Mouse (Mus musculus) layer of hippocampus, adult 9-11 months (tissue): ENCODE data around the gene Hist2h2ac.
"Not testable (repeated sequence)": the region's sequence is repeated elsewhere in the genome, so short reads cannot be mapped to it uniquely, and the experiment has no call there.

ENCODE experiments used
- DNase-seq: peaks from one replicate; pipeline ENCODE4 v3.0.0; 2022

The Hist2h2ac gene

DNA sequence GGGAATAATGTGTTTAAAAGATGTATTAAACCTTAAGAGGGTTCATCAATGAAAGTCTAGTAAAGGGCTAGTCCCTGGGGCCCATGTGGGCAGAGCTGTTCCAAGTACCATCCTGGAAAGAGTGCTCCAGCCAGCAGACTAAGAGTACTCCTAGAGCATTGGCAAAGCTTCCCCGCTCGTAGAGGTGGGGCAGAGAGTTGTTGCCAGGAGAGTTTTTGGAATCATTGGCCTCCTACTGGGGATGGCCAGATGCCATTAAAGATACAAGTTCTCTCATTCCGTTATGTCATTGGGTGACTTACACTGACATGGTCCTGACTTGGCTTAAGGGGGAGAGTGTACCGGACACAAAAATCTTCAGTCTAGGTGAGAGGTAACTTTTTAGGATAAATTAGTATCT lies 41.1 kb downstream of the Hist2h2ac start:
- DNase-seq, result no peak

- no peak for DNase-seq
Measured at GRCm38 (mm10) chr3:96178902-96179301, 41.8 kb downstream of the Hist2h2ac start.

- DNase-seq, result no peak
Measured at GRCm38 (mm10) chr3:96178427-96178826, 42.3 kb downstream of the Hist2h2ac start.

DNA sequence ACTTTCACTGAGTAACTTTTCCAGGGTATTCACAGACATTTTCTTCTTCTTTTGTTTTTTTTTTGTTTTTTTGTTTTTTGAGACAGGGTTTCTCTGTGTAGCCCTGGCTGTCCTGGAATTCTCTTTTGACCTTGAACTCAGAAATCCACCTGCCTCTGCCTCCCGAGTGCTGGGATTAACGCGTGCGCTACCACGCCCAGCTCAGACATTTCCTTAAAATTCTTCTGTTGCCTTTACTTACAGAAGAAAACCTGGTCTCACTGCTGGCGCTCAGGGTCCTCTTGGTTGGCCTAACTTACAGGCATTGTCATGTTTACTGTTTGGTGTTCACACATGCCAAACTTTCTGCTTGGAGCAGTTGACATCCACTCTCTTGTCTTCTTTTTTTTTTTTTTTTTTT lies 45.4 kb downstream of the Hist2h2ac start:
- DNase-seq, result no peak

DNA sequence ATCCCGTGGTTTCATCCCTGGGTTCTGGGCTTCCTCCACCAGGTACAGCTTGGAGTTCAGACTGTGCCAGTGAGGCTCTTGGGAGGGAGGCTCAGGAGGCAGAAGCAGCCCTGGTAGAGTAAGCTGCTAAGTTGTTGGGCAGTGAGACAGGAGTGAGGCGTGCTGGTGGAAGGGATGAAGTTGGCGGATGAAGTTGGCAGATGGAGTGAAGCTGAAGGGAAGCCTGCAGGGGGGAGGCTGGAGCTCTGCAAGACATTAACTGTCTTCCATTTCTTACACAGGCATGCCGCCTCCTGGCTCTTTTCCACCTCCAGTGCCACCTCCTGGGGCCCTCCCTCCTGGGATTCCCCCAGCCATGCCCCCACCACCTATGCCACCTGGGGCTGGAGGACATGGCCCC lies 46.6 kb downstream of the Hist2h2ac start:
- DNase-seq, result not testable (repeated sequence)

- no peak for DNase-seq
Measured at GRCm38 (mm10) chr3:96173185-96173584, 47.5 kb downstream of the Hist2h2ac start.

DNA sequence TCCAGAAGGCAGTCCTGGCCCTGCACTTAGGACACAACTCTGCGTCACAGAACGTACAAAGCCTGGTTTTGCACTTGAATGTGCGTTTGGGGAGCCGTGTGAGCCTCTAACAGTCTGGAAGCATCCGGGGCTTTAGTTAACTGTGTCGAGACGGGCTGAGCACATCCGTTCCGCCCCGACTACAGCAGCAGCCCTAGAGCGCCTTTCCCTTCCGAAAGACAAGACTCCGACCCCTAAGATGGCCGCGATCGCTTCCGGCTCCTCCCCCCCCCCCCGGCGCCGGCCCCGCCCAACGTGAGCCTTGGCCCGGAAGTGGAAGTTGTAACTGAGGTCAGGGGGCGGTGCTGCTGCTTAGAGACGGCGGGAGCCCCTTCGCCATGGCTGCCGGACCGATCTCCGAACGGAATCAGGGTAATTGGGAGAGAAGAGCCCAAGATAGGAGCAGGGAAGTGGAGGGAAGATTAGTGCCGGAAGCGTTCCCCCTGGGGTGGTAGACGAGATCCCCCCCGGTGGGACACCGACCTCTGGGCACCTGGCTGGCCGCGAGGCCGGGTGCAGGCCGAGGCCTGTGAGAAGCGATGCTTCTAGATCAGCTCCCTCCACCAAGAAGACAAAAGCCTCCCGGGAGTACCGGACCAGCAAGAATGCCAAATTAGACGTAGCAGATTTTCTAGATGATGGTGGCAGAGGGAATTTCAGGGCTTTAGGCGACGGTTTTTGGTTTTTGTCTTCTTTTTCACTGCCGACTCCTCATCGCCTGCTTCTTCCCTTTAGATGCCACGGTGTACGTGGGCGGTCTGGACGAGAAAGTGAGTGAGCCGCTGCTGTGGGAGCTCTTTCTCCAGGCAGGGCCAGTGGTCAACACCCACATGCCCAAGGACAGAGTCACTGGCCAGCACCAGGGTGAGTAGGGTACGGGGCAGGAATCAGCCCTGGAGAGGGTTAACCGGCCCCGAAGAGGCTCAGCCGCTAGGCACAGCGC lies 48.2 kb downstream of the Hist2h2ac start, which contains the start of gene Sf3b4:
Gene Sf3b4 (plus strand): TSS at position 136 of the 982 bp plus-strand sequence.
- DNase-seq, result peak; percentile 91

GRCm38 (mm10) chr3:96171583-96172196 lies 49.0 kb downstream of the Hist2h2ac start:
- DNase-seq, result no peak

DNA sequence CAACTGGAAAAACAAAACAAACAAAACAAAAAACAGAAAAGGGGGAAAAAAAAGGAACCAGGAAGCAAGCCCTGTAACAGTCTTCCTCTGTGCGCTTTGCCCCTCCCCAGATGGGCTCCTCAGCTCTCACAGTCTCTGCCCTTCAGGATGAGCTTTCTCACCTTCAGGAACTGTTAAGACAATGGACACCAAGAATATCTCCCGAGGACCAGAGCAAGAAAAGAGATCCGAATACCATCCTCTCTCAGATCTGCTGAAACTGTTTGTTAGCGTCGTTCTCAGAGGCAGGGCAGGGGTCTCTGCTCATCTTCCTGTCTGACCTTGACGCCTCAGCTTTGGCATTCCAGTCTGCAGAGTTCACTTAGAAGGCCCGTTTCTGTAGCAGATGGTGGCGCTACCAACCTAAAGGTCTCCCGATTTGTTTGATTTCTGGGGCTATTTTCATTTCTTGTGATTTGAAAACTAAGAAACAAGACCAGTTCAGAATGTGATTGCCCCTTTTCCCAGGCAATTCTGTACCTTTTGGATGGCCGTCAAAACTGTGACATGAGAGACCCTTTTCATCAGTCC lies 49.6 kb downstream of the Hist2h2ac start:
- DNase-seq, result no peak
